Mouse (Mus musculus): ENCODE measurements around the gene Ticrr. TPM values are rescaled to one million over a fixed set of nuclear protein-coding genes. Genes with fewer than 3 reads are reported as not detected.
A peak's percentile ranks its signal among the peaks of the same experiment; 100 is the strongest.

The Ticrr gene
- polyA plus RNA-seq, 1 experiment from 2014 or later = 9.3 TPM

- 79% methylated on average over 5 of the region's 5 CpGs for WGBS
- Histone ChIP-seq H3K36me3 (ENCODE audit: control insufficient read depth, insufficient read depth, low read length) (no peaks in the 10 kb centered on the region), H3K4me1 (replicated peaks; ENCODE audit: control insufficient read depth, insufficient read depth, low read length) (no peaks in the 10 kb centered on the region), H3K9me3 (ENCODE audit: control insufficient read depth, low read length) (no peaks in the 10 kb centered on the region), H3K27me3 (ENCODE audit: control insufficient read depth, insufficient read depth, low read depth, low read length) (no peaks in the 10 kb centered on the region), H3K27ac (ENCODE audit: low read length) (no peak overlapping the region), H3K4me2 (ENCODE audit: low read depth, low read length) (no peak overlapping the region), H3K9ac (ENCODE audit: low read length) (no peak overlapping the region), H3K4me3 (ENCODE audit: low read length) (no peak overlapping the region)
- no peak for ATAC-seq (ENCODE audit: low read depth)
These were observed 33.8 kb upstream of the Ticrr start for GRCm38 (mm10) chr7:79626170-79626569.

GRCm38 (mm10) chr7:79628271-79628913 is 31.6 kb upstream of the Ticrr start:
- Histone ChIP-seq H3K4me1 (replicated peaks; ENCODE audit: control insufficient read depth, insufficient read depth, low read length) (no peaks in the 10 kb centered on the region), H3K4me2 (ENCODE audit: low read depth, low read length) (no peak overlapping the region), H3K9me3 (ENCODE audit: control insufficient read depth, low read length) (no peaks in the 10 kb centered on the region), H3K27me3 (ENCODE audit: control insufficient read depth, insufficient read depth, low read depth, low read length) (no peaks in the 10 kb centered on the region), H3K9ac (ENCODE audit: low read length) (no peak overlapping the region), H3K36me3 (ENCODE audit: control insufficient read depth, insufficient read depth, low read length) (no peaks in the 10 kb centered on the region), H3K4me3 (ENCODE audit: low read length) (no peak overlapping the region), H3K27ac (ENCODE audit: low read length) (no peak overlapping the region)
- 53% methylated on average over 4 of the region's 4 CpGs for WGBS
- ATAC-seq (ENCODE audit: low read depth) = no peak

- no peaks in the 10 kb centered on the region for H3K9me3 ChIP-seq (ENCODE audit: control insufficient read depth, low read length)
- 24% methylated on average over 13 of the region's 13 CpGs for WGBS
- H3K9ac ChIP-seq (ENCODE audit: low read length) = no peak overlapping the region
- H3K4me2 ChIP-seq (ENCODE audit: low read depth, low read length) = no peak overlapping the region
- H3K27me3 ChIP-seq (ENCODE audit: control insufficient read depth, insufficient read depth, low read depth, low read length) = no peaks in the 10 kb centered on the region
- H3K27ac ChIP-seq (ENCODE audit: low read length) = no peak overlapping the region
- no peak for ATAC-seq (ENCODE audit: low read depth)
- H3K36me3 ChIP-seq (ENCODE audit: control insufficient read depth, insufficient read depth, low read length) = no peaks in the 10 kb centered on the region
- no peak overlapping the region for H3K4me3 ChIP-seq (ENCODE audit: low read length)
- H3K4me1 ChIP-seq (replicated peaks; ENCODE audit: control insufficient read depth, insufficient read depth, low read length) = no peaks in the 10 kb centered on the region
These were observed 28.1 kb upstream of the Ticrr start for GRCm38 (mm10) chr7:79631773-79632348.

- Histone ChIP-seq H3K27ac (ENCODE audit: low read length) (no peak overlapping the region), H3K36me3 (ENCODE audit: control insufficient read depth, insufficient read depth, low read length) (no peaks in the 10 kb centered on the region), H3K4me1 (replicated peaks; ENCODE audit: control insufficient read depth, insufficient read depth, low read length) (no peaks in the 10 kb centered on the region), H3K9me3 (ENCODE audit: control insufficient read depth, low read length) (no peaks in the 10 kb centered on the region), H3K9ac (ENCODE audit: low read length) (no peak overlapping the region), H3K27me3 (ENCODE audit: control insufficient read depth, insufficient read depth, low read depth, low read length) (no peaks in the 10 kb centered on the region), H3K4me2 (ENCODE audit: low read depth, low read length) (no peak overlapping the region), H3K4me3 (ENCODE audit: low read length) (no peak overlapping the region)
- no peak for ATAC-seq (ENCODE audit: low read depth)
- 71% methylated on average over 3 of the region's 3 CpGs for WGBS
These were observed 12.8 kb upstream of the Ticrr start for GRCm38 (mm10) chr7:79647233-79647632.

GRCm38 (mm10) chr7:79649005-79649404 is 11.0 kb upstream of the Ticrr start:
- no peak for ATAC-seq (ENCODE audit: low read depth)
- H3K27ac ChIP-seq (ENCODE audit: low read length) = no peak overlapping the region
- WGBS = 6% methylated on average over 3 of the region's 3 CpGs

DNA sequence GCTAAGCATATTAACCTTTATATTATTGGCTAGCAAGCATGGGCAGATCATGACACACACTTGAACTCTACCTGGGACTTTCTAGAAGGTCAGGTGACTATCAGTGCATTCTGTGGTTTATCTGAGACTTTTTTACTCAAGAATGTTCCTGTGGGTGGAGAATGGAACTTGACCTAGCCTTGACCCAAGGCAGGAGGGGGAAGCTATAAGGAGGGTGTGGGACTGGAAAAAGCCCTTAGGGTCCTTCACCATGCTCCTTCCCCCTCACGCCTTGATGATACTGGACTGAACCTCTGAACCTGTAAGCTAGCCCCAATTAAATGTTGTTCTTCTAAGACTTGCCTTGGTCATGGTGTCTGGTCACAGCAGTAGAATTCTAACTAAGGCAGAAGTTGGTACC is 5.8 kb upstream of the Ticrr start:
- WGBS = 69% methylated on average over 1 of the region's 1 CpGs
- Histone ChIP-seq H3K9ac (ENCODE audit: low read length) (no peak overlapping the region), H3K4me2 (ENCODE audit: low read depth, low read length) (no peak overlapping the region), H3K36me3 (ENCODE audit: control insufficient read depth, insufficient read depth, low read length) (no peaks in the 10 kb centered on the region), H3K4me1 (replicated peaks; ENCODE audit: control insufficient read depth, insufficient read depth, low read length) (no peaks in the 10 kb centered on the region), H3K4me3 (ENCODE audit: low read length) (no peak overlapping the region), H3K9me3 (ENCODE audit: control insufficient read depth, low read length) (no peaks in the 10 kb centered on the region), H3K27me3 (ENCODE audit: control insufficient read depth, insufficient read depth, low read depth, low read length) (no peaks in the 10 kb centered on the region), H3K27ac (ENCODE audit: low read length) (no peak overlapping the region)
- no peak for ATAC-seq (ENCODE audit: low read depth)

More at GRCm38 (mm10) chr7:79649005-79649404, 11.0 kb upstream of the Ticrr start:
- no peaks in the 10 kb centered on the region for H3K9me3 ChIP-seq (ENCODE audit: control insufficient read depth, low read length)
- no peaks in the 10 kb centered on the region for H3K36me3 ChIP-seq (ENCODE audit: control insufficient read depth, insufficient read depth, low read length)
- H3K4me3 ChIP-seq (ENCODE audit: low read length) = no peak overlapping the region
- no peak overlapping the region for H3K4me2 ChIP-seq (ENCODE audit: low read depth, low read length)
- no peaks in the 10 kb centered on the region for H3K4me1 ChIP-seq (replicated peaks; ENCODE audit: control insufficient read depth, insufficient read depth, low read length)
- H3K9ac ChIP-seq (ENCODE audit: low read length) = no peak overlapping the region
- H3K27me3 ChIP-seq (ENCODE audit: control insufficient read depth, insufficient read depth, low read depth, low read length) = no peaks in the 10 kb centered on the region

- no peak for ATAC-seq (ENCODE audit: low read depth)
- Histone ChIP-seq H3K36me3 (ENCODE audit: control insufficient read depth, insufficient read depth, low read length) (no peaks in the 10 kb centered on the region), H3K4me2 (ENCODE audit: low read depth, low read length) (no peak overlapping the region), H3K4me3 (ENCODE audit: low read length) (no peak overlapping the region), H3K27ac (ENCODE audit: low read length) (no peak overlapping the region), H3K9me3 (ENCODE audit: control insufficient read depth, low read length) (no peaks in the 10 kb centered on the region), H3K9ac (ENCODE audit: low read length) (no peak overlapping the region), H3K4me1 (replicated peaks; ENCODE audit: control insufficient read depth, insufficient read depth, low read length) (no peaks in the 10 kb centered on the region), H3K27me3 (ENCODE audit: control insufficient read depth, insufficient read depth, low read depth, low read length) (no peaks in the 10 kb centered on the region)
- 36% methylated on average over 1 of the region's 1 CpGs for WGBS
These were observed 5.4 kb upstream of the Ticrr start for GRCm38 (mm10) chr7:79654586-79654985.

DNA sequence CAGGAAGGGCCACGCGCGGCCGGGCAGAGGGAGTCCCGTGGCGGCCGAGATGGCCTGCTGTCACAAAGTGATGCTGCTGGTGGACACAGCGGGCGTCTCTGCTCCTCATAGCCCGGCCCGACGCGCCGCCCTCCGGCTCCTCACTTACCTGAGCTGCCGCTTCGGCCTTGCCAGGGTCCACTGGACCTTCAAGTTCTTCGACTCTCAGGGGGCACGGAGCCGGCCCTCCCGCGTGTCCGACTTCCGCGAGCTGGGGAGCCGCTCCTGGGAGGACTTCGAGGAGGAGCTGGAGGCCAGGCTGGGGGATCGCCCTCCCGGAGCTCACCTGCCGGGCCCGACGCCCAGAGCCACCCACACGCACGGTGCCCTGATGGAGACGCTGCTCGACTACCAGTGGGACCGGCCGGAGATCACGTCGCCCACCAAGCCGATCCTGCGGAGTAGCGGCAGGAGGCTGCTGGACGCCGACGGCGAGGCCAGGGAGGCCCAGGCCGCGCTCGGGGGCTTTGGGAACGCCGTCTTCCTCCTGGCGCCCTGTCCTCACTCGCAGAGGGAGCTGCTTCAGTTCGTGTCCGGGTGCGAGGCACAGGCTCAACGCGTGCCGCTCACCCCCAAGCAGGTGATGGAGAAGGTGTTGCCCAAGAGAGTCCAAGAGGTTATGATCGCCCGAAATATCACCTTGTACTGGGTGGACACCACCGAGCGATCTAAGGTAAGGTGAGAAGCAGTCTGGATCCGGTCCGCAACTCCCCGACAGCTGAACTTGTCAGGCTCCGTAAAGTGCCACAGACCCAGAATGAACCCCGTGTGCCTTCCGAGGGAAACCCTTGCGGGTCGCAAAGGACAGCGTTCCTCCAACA is 525 bp downstream of the Ticrr start:
- H3K4me3 ChIP-seq (ENCODE audit: low read length) = peak overlapping the region; percentile 87
- ATAC-seq (ENCODE audit: low read depth) = peak; percentile 27
- WGBS = under 1% methylated on average over 73 of the region's 73 CpGs

GRCm38 (mm10) chr7:79661253-79661890 is 1.4 kb downstream of the Ticrr start:
- ATAC-seq (ENCODE audit: low read depth) = no peak
- H3K9me3 ChIP-seq (ENCODE audit: control insufficient read depth, low read length) = no peaks in the 10 kb centered on the region
- H3K4me3 ChIP-seq (ENCODE audit: low read length) = peak overlapping the region; percentile 87

More for the DNA sequence above, 525 bp downstream of the Ticrr start:
- peaks cover 25% of the 10 kb centered on the region for H3K4me1 ChIP-seq (replicated peaks; ENCODE audit: control insufficient read depth, insufficient read depth, low read length)
- H3K27me3 ChIP-seq (ENCODE audit: control insufficient read depth, insufficient read depth, low read depth, low read length) = no peaks in the 10 kb centered on the region
- H3K4me2 ChIP-seq (ENCODE audit: low read depth, low read length) = peak overlapping the region; percentile 89
- peak overlapping the region; percentile 12; the same call in 1 of the 2 replicates for H3K27ac ChIP-seq (ENCODE audit: low read length)
- no peaks in the 10 kb centered on the region for H3K9me3 ChIP-seq (ENCODE audit: control insufficient read depth, low read length)
- H3K36me3 ChIP-seq (ENCODE audit: control insufficient read depth, insufficient read depth, low read length) = peaks cover 2% of the 10 kb centered on the region
- H3K9ac ChIP-seq (ENCODE audit: low read length) = peak overlapping the region; percentile 90

More at GRCm38 (mm10) chr7:79661253-79661890, 1.4 kb downstream of the Ticrr start:
- Histone ChIP-seq H3K27ac (ENCODE audit: low read length) (no peak overlapping the region), H3K36me3 (ENCODE audit: control insufficient read depth, insufficient read depth, low read length) (peaks cover 6% of the 10 kb centered on the region), H3K4me1 (replicated peaks; ENCODE audit: control insufficient read depth, insufficient read depth, low read length) (peaks cover 25% of the 10 kb centered on the region), H3K9ac (ENCODE audit: low read length) (peak overlapping the region; percentile 90), H3K4me2 (ENCODE audit: low read depth, low read length) (peak overlapping the region; percentile 89), H3K27me3 (ENCODE audit: control insufficient read depth, insufficient read depth, low read depth, low read length) (no peaks in the 10 kb centered on the region)
- WGBS = 6% methylated on average over 5 of the region's 5 CpGs
